Mouse (Mus musculus) thymus, postnatal 36 days (tissue): ENCODE measurements around the gene Psip1.
"Not testable (repeated sequence)": the region's sequence is repeated elsewhere in the genome, so short reads cannot be mapped to it uniquely, and the experiment has no call there.

ENCODE experiments used
- DNase-seq, 2 experiments: peaks; one replicate each; pipeline ENCODE4 v3.0.0; 2022; ENCODE audit warnings: mixed read lengths in 2 of 2

The Psip1 gene

GRCm38 (mm10) chr4:83500154-83501036 is 14.1 kb upstream of the Psip1 start:
- DNase-seq = no peak

GRCm38 (mm10) chr4:83497013-83497412 is 10.8 kb upstream of the Psip1 start:
- DNase-seq = not testable (repeated sequence)

GRCm38 (mm10) chr4:83493112-83493511 is 6.9 kb upstream of the Psip1 start:
- no peak for DNase-seq

DNA sequence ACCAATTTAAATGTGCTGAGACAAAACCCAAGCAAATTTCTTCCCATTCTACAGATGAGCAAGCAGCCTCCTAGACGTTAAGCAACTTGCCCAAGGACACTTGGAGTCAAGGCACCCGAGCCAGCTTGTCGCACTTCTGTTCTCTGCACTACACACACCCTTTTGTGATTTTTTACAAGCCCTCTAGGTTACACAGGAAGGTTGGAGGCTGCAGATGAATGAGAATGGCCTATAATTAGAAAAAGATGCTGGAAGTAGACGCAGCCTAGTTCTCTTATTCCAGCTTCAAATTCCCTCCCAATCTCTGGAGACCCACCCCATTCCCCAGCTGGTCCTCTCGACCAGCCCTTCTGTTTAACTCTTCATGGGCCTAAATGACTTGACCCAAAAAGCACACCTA is 2.9 kb upstream of the Psip1 start:
- DNase-seq = no peak

- peak; percentile 89 to 93 for DNase-seq
Measured at GRCm38 (mm10) chr4:83485735-83486116, 533 bp downstream of the Psip1 start.

GRCm38 (mm10) chr4:83485250-83485649 is 1.0 kb downstream of the Psip1 start:
- no peak for DNase-seq

- no peak for DNase-seq
Measured at GRCm38 (mm10) chr4:83468208-83468607, 18.1 kb downstream of the Psip1 start.

DNA sequence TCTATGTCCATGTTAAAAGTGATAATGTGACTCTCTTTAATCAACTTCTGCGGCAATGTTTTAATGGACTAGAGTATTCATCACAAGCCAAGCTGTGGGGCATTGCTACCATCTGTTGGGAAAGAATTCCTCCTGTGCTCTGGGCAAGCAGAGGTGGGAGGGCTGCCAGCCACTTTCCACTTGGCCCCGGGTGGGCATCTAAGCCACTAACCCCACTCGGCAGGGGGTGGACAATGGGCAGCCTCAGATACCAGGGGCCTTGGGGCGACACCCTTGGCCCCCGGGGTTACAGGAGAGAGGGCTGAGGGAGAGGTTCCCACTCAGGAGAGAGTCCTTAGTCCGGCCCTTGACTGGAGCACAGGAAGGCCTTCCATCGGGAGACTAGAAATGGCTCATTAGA is 18.6 kb downstream of the Psip1 start:
- no peak for DNase-seq

GRCm38 (mm10) chr4:83464827-83465226 is 21.4 kb downstream of the Psip1 start:
- DNase-seq = no peak

DNA sequence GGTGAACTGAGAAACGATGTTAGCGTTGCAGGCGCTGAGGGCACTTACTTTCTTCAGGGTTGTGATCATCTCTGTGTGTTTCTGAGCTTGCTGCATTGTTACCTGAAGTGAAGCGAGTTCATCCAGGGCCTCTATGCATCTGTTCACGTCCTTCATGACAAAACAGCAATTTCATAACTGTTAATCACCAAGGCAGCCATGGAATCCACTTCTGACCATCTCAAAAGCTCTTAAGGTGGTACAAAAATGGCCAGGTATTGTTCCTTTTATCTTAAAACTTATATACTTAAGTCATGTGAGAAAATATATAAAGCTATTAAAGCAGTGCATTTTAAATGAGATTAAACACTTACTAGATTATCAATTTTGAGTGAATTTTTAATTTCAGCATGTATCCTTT is 26.2 kb downstream of the Psip1 start:
- DNase-seq = no peak

GRCm38 (mm10) chr4:83450785-83451184 is 35.5 kb downstream of the Psip1 start:
- no peak for DNase-seq

- no peak for DNase-seq
Measured at GRCm38 (mm10) chr4:83441050-83441449, 45.2 kb downstream of the Psip1 start.

- DNase-seq = no peak
Measured at GRCm38 (mm10) chr4:83439045-83439444, 47.2 kb downstream of the Psip1 start.

- DNase-seq = no peak
Measured at GRCm38 (mm10) chr4:83438116-83438515, 48.1 kb downstream of the Psip1 start.

DNA sequence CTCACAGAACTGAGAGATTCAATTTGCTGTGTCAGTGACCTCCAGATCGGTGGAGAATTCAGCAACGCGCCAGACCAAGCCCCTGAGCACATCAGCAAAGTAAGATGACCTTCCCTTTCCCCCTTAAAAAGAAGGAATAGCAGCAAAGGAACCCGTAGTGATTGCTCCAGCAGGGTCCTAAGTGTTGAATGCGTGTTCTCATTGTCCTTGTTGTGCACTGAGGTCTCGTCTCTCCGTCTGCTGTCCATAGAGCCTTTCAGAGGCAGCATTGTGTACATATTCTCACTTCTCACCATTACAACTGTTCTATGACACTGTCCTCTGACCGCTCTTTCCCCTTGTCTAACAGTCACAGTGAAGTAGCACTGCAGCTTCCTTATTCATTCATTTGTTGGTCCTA is 49.9 kb downstream of the Psip1 start:
- no peak for DNase-seq

DNA sequence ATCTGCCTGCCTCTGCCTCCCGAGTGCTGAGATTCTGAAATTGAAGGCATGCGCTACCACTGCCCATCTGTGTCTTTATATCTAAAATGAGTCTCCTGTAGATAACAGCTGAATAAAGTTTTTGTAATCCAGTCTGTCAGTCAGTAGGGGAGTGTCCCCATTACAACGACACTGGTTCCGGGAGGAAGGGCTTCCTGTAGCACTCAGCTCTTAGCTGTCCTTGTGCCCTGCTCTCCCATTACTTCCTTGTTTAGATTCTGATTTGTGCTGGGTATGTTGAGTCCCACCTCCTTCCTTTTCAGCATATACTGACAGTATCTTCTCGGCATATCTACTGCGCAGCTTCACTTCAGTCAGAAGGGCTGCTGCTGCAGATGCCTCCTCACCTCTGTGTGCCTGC is 53.4 kb downstream of the Psip1 start:
- DNase-seq = no peak

DNA sequence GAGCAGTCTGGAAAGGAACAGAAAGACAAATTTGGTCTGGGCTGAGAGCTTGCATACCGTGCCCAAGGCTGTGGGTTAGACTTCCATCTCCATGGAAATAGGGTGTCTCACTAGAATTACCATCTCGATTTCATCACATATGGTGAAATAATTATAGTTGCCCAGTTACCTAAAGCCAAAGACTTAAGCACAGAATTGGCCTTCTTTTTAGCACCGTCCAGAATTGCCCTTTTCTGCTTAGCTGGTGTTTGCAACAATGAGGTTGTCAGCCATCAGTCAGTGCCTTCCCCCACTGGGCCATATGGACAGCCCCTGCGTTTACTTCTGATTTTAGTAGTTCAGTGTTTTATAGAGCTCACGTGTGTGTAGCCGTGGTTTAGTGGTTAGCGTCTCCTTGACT is 54.3 kb downstream of the Psip1 start:
- DNase-seq = no peak

- peak in 1 of 2 experiments; percentile 11 for DNase-seq
Measured at GRCm38 (mm10) chr4:83428845-83429244, 57.4 kb downstream of the Psip1 start.

DNA sequence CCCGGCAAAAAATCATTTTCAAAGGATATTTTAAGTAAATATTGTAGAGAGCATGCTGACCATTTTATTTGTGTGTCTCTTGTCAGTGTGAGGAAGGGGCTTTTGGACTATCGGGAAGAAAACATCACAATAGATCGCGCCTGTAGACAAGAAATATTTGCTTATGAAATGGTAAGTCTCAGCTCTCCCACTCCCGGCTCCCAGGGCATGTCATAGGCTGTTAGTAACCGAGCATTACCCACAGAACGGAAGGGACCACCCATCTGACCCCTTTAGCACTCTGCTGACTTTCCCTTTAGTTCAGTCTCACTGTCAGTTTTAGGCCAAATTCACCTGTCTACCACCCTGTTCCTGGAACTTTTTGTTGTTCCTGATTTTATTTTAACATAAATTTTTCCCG is 58.6 kb downstream of the Psip1 start:
- DNase-seq = no peak

DNA sequence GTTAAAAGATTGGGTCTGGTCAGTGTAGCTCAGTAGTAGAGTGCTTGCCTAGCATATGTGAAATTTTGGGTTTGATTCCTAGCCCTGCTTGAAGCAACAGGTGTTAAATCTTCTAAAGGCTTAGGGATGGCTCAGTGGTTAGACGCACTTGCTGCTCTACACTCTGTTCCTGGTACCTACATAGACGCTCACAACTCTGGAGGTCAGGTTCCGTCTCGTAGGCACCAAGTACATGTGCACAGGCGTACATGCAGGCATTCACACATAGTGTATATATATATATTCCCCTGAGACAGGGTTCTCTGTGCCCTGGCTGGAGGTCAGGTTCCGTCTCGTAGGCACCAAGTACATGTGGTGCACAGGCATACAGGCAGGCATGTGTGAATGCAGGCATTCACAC is 59.1 kb downstream of the Psip1 start:
- no peak for DNase-seq

DNA sequence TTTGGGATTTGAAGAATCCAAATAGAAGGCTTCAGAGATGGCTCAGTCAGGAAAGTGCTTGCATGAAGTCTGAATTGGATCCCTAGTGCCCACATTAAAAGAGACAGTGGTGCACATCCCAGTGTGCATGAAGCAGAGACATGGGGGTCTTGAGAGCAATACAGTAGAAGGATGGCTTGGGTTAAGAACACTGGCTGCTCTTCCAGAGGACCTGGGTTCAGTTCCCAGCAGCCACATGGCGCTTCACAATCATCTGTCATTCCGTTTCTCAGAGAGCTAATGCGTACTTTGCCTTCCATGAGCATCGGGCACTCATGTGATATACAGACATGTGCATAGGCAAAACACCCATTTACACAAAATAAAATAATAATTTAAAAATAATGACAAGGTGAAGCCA is 61.1 kb downstream of the Psip1 start:
- DNase-seq = no peak

DNA sequence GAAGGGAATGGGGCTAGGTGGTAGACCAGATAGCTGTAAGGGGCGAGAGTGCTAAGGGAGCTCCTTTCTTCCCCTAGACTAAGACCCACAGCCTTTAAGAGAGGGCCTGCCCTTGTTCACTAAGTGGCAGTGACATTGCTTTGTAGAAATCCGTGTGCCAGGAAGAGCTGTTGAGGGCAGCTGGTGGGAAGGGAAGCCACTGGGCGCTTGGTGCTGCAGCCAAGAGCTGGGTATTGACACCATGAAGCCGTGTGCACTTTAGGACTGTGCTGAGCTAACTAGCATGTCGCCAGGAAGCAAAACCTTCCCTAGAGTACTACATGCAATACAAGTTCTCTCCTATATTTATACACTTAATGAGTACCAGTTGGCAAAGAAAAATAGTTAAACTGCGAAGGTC is 62.6 kb downstream of the Psip1 start:
- DNase-seq = no peak

DNA sequence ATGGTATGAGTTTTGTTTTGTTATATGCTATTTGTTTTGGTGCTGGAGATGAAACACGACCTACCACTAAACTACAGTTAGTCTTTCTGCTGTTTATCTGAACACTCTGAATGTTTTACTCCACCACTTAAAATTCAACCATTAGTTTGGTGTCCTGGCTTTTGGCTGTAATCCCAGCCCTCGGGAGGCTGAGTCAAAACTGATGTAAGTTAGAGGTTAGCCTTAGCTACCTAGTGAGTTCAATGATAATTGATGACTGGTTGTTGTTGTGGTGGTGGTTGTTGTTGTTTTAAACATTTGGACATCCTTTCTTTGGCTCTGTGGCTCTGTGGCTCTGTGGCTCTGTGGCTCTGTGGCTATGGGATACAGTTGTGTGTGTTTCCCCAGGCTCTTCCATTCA is 67.5 kb downstream of the Psip1 start:
- DNase-seq = no peak

DNA sequence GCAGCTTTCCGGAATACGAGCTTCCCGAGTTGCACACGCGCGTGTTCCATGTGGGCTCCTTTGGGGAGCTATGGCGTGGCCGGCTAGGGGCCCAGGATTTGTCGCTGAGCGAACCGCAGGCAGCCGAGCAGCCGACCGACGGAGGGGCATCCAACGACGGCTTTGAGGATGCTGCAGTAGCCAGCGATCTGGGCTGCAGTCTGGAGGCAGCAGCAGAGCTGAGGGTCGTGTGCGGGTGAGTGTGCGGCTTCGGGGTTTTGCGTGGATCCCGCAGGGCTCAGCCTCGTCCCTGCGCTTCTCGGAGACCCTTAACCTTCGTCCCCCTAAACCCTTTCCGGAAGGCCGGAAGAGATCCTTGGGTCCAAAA is 68.5 kb downstream of the Psip1 start:
- no peak for DNase-seq

DNA sequence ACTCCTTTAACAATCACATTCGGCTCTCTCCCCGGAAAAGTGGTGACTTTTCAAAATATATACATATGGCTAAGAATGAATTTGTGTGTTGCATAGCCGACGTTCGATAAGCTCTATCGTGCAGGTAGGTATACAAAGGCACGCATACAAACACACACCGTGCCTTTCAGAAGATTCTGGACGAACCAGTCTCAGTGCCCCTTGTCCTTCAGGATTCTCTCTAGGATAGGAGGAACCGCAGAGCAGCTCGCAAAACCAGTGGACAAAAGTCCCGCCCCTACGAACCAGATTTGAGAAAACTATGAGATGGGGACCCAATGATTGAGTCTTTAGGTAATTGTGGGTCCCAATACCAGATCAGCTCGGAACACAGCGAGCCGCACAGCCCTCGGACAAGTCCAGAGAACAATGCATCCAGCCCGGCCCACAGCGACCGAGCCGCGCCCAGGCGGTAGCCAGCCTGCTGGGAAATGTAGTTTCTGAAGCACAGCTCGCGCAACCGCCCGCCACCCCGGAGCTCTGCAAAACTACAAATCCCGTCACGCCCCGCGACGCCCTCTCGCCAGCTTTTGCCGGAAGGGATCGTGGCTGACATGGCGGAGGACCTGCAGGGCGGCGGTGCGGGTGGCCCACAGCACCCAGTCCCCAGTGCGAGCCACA is 69.0 kb downstream of the Psip1 start, which contains the start of gene Snapc3:
TSS of gene Snapc3 (plus strand) at position 565 of the 660 bp plus-strand sequence.
- DNase-seq = peak; percentile 93 to 94
